In genomic region chr8:71672168-71672735, GRCm38 (mm10) we compare ENCODE assay signal across 8 mouse cellular contexts. TPM values are rescaled to one million over a fixed set of nuclear protein-coding genes. Genes with fewer than 3 reads are reported as not detected.
DNase-seq lines count a peak whose midpoint lies in the region; ATAC-seq and TF ChIP-seq lines count a peak whose summit lies in the region.
"Had no signal": no experiment of that assay in that cellular context is flagged by ENCODE, and none has a peak within 500 bp of the region (broad histone marks: within the 10 kb centered on the region; RNA-seq: fewer than 3 reads in every experiment).

No protein-coding gene starts in this region.

- H3K36me3 ChIP-seq in forebrain, embryonic 11.5 days (ENCODE audit: control insufficient read depth, insufficient read depth, low read length) = no peaks in the 10 kb centered on the region
- H3K36me3 ChIP-seq in limb, embryonic 12.5 days = no peaks in the 10 kb centered on the region

- peak overlapping the region; percentile 96 for H3K27ac ChIP-seq in left cerebral cortex, adult 2 months
- no peak overlapping the region for H3K27ac ChIP-seq in forebrain, embryonic 11.5 days (ENCODE audit: low read depth, low read length)
- no peak overlapping the region for H3K27ac ChIP-seq in limb, embryonic 12.5 days
- H3K27ac ChIP-seq in olfactory bulb, adult 2 months (ENCODE audit: insufficient read depth, low read depth, low read length) = peak overlapping the region; percentile 82

- no peak for ATAC-seq in forebrain, embryonic 11.5 days (replicated peaks; ENCODE audit: low FRiP score)
- ATAC-seq in limb, embryonic 12.5 days (ENCODE audit: insufficient number of reproducible peaks, insufficient read depth, low FRiP score, low TSS enrichment, low read depth) = no peak

- no peaks in the 10 kb centered on the region for H3K9me3 ChIP-seq in forebrain, embryonic 11.5 days (ENCODE audit: control insufficient read depth, low read length)
- H3K9me3 ChIP-seq in limb, embryonic 12.5 days = no peaks in the 10 kb centered on the region

- peak overlapping the region; percentile 67 for H3K4me3 ChIP-seq in left cerebral cortex, adult 2 months
- peak overlapping the region; percentile 61; the same call in 1 of the 2 replicates for H3K4me3 ChIP-seq in forebrain, embryonic 11.5 days (ENCODE audit: low read depth, low read length)
- peak overlapping the region; percentile 44; the same call in 1 of the 2 replicates for H3K4me3 ChIP-seq in limb, embryonic 12.5 days (replicated peaks)
- H3K4me3 ChIP-seq in olfactory bulb, adult 2 months (ENCODE audit: insufficient read depth, low read depth, low read length) = no peak overlapping the region

- peaks cover 19% of the 10 kb centered on the region for H3K4me1 ChIP-seq in forebrain, embryonic 11.5 days (replicated peaks; ENCODE audit: control insufficient read depth, insufficient read depth, low read length)
- peaks cover 45% of the 10 kb centered on the region for H3K4me1 ChIP-seq in limb, embryonic 12.5 days (replicated peaks)
- H3K4me1 ChIP-seq in olfactory bulb, adult 2 months (ENCODE audit: control insufficient read depth, insufficient read depth, low read length) = peaks cover 27% of the 10 kb centered on the region

- no peak overlapping the region; the same call in 1 of the 2 replicates for H3K9ac ChIP-seq in forebrain, embryonic 11.5 days (ENCODE audit: low read length)
- H3K9ac ChIP-seq in limb, embryonic 12.5 days (replicated peaks) = no peak overlapping the region; the same call in 1 of the 2 replicates

- 67% methylated on average over 6 of the region's 6 CpGs for whole genome bisulfite sequencing in forebrain, embryonic 11.5 days
- WGBS in limb, embryonic 12.5 days = 59% methylated on average over 6 of the region's 6 CpGs
- WGBS in olfactory bulb, adult 2 months = 51% methylated on average over 6 of the region's 6 CpGs

- H3K27me3 ChIP-seq in forebrain, embryonic 11.5 days (ENCODE audit: control insufficient read depth, insufficient read depth, low read length) = peaks cover 23% of the 10 kb centered on the region
- H3K27me3 ChIP-seq in limb, embryonic 12.5 days = peaks cover 80% of the 10 kb centered on the region

- no peak for TF ChIP-seq POLR2A in olfactory bulb, adult 2 months (IDR thresholded peaks at IDR 0.05; ENCODE audit: insufficient read depth, low read depth, low read length)

- TF ChIP-seq CTCF in left cerebral cortex, adult 2 months (IDR thresholded peaks at IDR 0.05) = no peak
- no peak for TF ChIP-seq CTCF in olfactory bulb, adult 2 months (IDR thresholded peaks at IDR 0.05; ENCODE audit: insufficient read depth, low read depth, low read length)

- no peak for DNase-seq in left cerebral cortex, adult 2 months (ENCODE audit: extremely low spot score in 1 of 2, low spot score in 2 of 2)
- DNase-seq in left cerebral cortex, adult 8-10 months (ENCODE audit: low spot score in 2 of 2) = no peak
- no peak for DNase-seq in forebrain, embryonic 11.5 days (ENCODE audit: low spot score)
- no peak for DNase-seq in adrenal gland, adult (ENCODE audit: inconsistent age in 2 of 2, low spot score in 1 of 2)
- DNase-seq in right cerebral cortex, postnatal 36 days (ENCODE audit: low spot score in 2 of 2) = no peak

- intact Hi-C loops in left cerebral cortex, adult 2 months (cut with DNase I) = loop anchor here (10.0 kb wide), 1 partner anchor 463 kb away; the partner anchor contains the start of gene Tpm4

- peak overlapping the region; percentile 96; the same call in 1 of the 2 replicates for H3K4me2 ChIP-seq in forebrain, embryonic 11.5 days (ENCODE audit: low read depth, low read length, severe bottlenecking)
- peak overlapping the region; percentile 92 for H3K4me2 ChIP-seq in limb, embryonic 12.5 days

RNA-seq across cellular contexts. Expression of gene Unc13a, which starts 0.7 kb away (rescaled TPM):
- 100 to 1,000 TPM; 313 to 351 TPM for total RNA-seq in left cerebral cortex, adult 2 months (2021)
- total RNA-seq in left cerebral cortex, adult 8-10 months (2022) = 100 to 1,000 TPM; 237 to 269 (median 246) TPM
- 6.5 and 6.6 TPM in 2 replicates for polyA plus RNA-seq in forebrain, embryonic 11.5 days (2014; fragmentation: Nextera tagmentation; extraction: Ambion mirVana)
- 0.60 and 0.86 TPM in 2 replicates for polyA plus RNA-seq in limb, embryonic 12.5 days (2016; fragmentation: Nextera tagmentation; extraction: Ambion mirVana)
- polyA plus RNA-seq in olfactory bulb, adult 2 months (2012; ENCODE audit: insufficient read depth, insufficient read length, low replicate concordance, missing spikeins) = not detected in 2 replicates
- total RNA-seq: gastrocnemius, postnatal 36 days had no signal

RNA-seq across cellular contexts. Expression of gene Jak3, which starts 3.8 kb away (rescaled TPM):
- 1 to 10 TPM; 5.5 to 5.8 TPM for total RNA-seq in left cerebral cortex, adult 2 months (2021)
- total RNA-seq in left cerebral cortex, adult 8-10 months (2022) = 1 to 10 TPM; 4.4 to 7.3 (median 6.1) TPM
- 2.3 TPM in 2 replicates for polyA plus RNA-seq in forebrain, embryonic 11.5 days (2014; fragmentation: Nextera tagmentation; extraction: Ambion mirVana)
- 3.8 and 4.4 TPM in 2 replicates for polyA plus RNA-seq in limb, embryonic 12.5 days (2016; fragmentation: Nextera tagmentation; extraction: Ambion mirVana)
- not detected in 2 replicates for polyA plus RNA-seq in olfactory bulb, adult 2 months (2012; ENCODE audit: insufficient read depth, insufficient read length, low replicate concordance, missing spikeins)

RNA-seq across cellular contexts. Expression of gene Insl3, which starts 16.8 kb away (rescaled TPM):
- total RNA-seq in left cerebral cortex, adult 2 months (2021) = 1 to 10 TPM; 1.2 to 4.7 TPM
- total RNA-seq in left cerebral cortex, adult 8-10 months (2022) = 1 to 10 TPM; 1.4 to 3.2 (median 2.1) TPM
- polyA plus RNA-seq in forebrain, embryonic 11.5 days (2014; fragmentation: Nextera tagmentation; extraction: Ambion mirVana) = not detected in 2 replicates
- 0.54 and 0.64 TPM in 2 replicates for polyA plus RNA-seq in limb, embryonic 12.5 days (2016; fragmentation: Nextera tagmentation; extraction: Ambion mirVana)
- polyA plus RNA-seq in olfactory bulb, adult 2 months (2012; ENCODE audit: insufficient read depth, insufficient read length, low replicate concordance, missing spikeins) = not detected in 2 replicates

RNA-seq across cellular contexts. Expression of gene B3gnt3, which starts 29.3 kb away (rescaled TPM):
- under 1 TPM; 0.68 to 0.79 TPM for total RNA-seq in left cerebral cortex, adult 2 months (2021)
- under 1 TPM; 0.41 to 0.88 (median 0.70) TPM for total RNA-seq in left cerebral cortex, adult 8-10 months (2022)
- 0.51 and 0.64 TPM in 2 replicates for polyA plus RNA-seq in forebrain, embryonic 11.5 days (2014; fragmentation: Nextera tagmentation; extraction: Ambion mirVana)
- polyA plus RNA-seq in limb, embryonic 12.5 days (2016; fragmentation: Nextera tagmentation; extraction: Ambion mirVana) = 0.70 and 1.1 TPM in 2 replicates
- not detected in 2 replicates for polyA plus RNA-seq in olfactory bulb, adult 2 months (2012; ENCODE audit: insufficient read depth, insufficient read length, low replicate concordance, missing spikeins)

RNA-seq across cellular contexts. Expression of gene Fcho1, which starts 53.3 kb away (rescaled TPM):
- 100 to 1,000 TPM; 184 TPM for total RNA-seq in left cerebral cortex, adult 2 months (2021)
- total RNA-seq in left cerebral cortex, adult 8-10 months (2022) = 100 to 1,000 TPM; 150 to 181 (median 159) TPM
- 21.3 and 23.2 TPM in 2 replicates for polyA plus RNA-seq in forebrain, embryonic 11.5 days (2014; fragmentation: Nextera tagmentation; extraction: Ambion mirVana)
- 5.5 and 6.0 TPM in 2 replicates for polyA plus RNA-seq in limb, embryonic 12.5 days (2016; fragmentation: Nextera tagmentation; extraction: Ambion mirVana)
- polyA plus RNA-seq in olfactory bulb, adult 2 months (2012; ENCODE audit: insufficient read depth, insufficient read length, low replicate concordance, missing spikeins) = 90.9 TPM in 1 of 2 replicates, not detected in the other

Comparison
In these comparisons a context has a peak if more than half of its experiments do, and no peak if none do; other contexts are left out.
1. H3K27ac ChIP-seq: peak in left cerebral cortex, adult 2 months (single experiment) and olfactory bulb, adult 2 months (single experiment); none in forebrain, embryonic 11.5 days (single experiment) and limb, embryonic 12.5 days (single experiment).